Mouse (Mus musculus) neural tube, embryonic 15.5 days (tissue): ENCODE measurements around the gene Fcgrt. TPM values are rescaled to one million over a fixed set of nuclear protein-coding genes. Genes with fewer than 3 reads are reported as not detected.

Source experiments
- ATAC-seq: fragments of 200-750 bp; cut with Nextera tagmentation; 2 replicates; pipeline ENCODE4 v1.8.0; 2017; ENCODE audit warnings: mild to moderate bottlenecking, moderate TSS enrichment, moderate library complexity; ENCODE audit not compliant: low FRiP score
- H3K27ac ChIP-seq: fragments of 300-500 bp; sonication (generic); replicated peaks from 2 replicates; pipeline ENCODE4 v1.5.1; 2015; ENCODE audit warnings: mild to moderate bottlenecking, inconsistent platforms
- H3K27me3 ChIP-seq: fragments of 300-500 bp; sonication (generic); replicated peaks from 2 replicates; pipeline ENCODE4 v1.6.1; 2015; ENCODE audit warnings: inconsistent platforms
- H3K36me3 ChIP-seq: fragments of 300-500 bp; sonication (generic); 2 replicates; pipeline ENCODE4 v1.6.1; 2015; ENCODE audit warnings: inconsistent platforms
- H3K4me1 ChIP-seq: fragments of 300-500 bp; sonication (generic); 2 replicates; pipeline ENCODE4 v1.6.1; 2015; ENCODE audit warnings: inconsistent platforms
- H3K4me2 ChIP-seq: fragments of 300-500 bp; sonication (generic); 2 replicates; pipeline ENCODE4 v1.6.1; 2015; ENCODE audit warnings: inconsistent platforms, mild to moderate bottlenecking, moderate library complexity
- H3K4me3 ChIP-seq: fragments of 300-500 bp; sonication (generic); replicated peaks from 2 replicates; pipeline ENCODE4 v1.5.1; 2015; ENCODE audit warnings: mild to moderate bottlenecking, inconsistent platforms
- H3K9ac ChIP-seq: fragments of 300-500 bp; sonication (generic); replicated peaks from 2 replicates; pipeline ENCODE4 v1.6.1; 2015; ENCODE audit warnings: mild to moderate bottlenecking, inconsistent platforms
- H3K9me3 ChIP-seq: fragments of 300-500 bp; sonication (generic); replicated peaks from 2 replicates; pipeline ENCODE4 v1.6.1; 2016; ENCODE audit warnings: inconsistent platforms
- WGBS: fragments of 180-500 bp; shearing (Covaris S2); methylation state at CpG from one replicate; pipeline ENCODE4 v1.1.7; 2015; ENCODE audit warnings: mixed read lengths; 5-methylcytosine and 5-hydroxymethylcytosine counted together
- polyA plus RNA-seq: library from polyadenylated mRNA; unstranded; fragments of >200 nt; fragmentation: Nextera tagmentation; extraction: Ambion mirVana; gene quantifications from 2 replicates; pipeline ENCODE4 v1.2.1, GENCODE M21; 2015

The Fcgrt gene
- polyA plus RNA-seq, 1 experiment from 2014 or later: 33.8 TPM

- H3K4me1 ChIP-seq: peaks cover 2% of the 10 kb centered on the region; the same call in 1 of the 2 replicates
- WGBS: 90% methylated on average over 3 of the region's 3 CpGs
These were observed 37.7 kb upstream of the Fcgrt start for GRCm38 (mm10) chr7:45141319-45141718.

DNA sequence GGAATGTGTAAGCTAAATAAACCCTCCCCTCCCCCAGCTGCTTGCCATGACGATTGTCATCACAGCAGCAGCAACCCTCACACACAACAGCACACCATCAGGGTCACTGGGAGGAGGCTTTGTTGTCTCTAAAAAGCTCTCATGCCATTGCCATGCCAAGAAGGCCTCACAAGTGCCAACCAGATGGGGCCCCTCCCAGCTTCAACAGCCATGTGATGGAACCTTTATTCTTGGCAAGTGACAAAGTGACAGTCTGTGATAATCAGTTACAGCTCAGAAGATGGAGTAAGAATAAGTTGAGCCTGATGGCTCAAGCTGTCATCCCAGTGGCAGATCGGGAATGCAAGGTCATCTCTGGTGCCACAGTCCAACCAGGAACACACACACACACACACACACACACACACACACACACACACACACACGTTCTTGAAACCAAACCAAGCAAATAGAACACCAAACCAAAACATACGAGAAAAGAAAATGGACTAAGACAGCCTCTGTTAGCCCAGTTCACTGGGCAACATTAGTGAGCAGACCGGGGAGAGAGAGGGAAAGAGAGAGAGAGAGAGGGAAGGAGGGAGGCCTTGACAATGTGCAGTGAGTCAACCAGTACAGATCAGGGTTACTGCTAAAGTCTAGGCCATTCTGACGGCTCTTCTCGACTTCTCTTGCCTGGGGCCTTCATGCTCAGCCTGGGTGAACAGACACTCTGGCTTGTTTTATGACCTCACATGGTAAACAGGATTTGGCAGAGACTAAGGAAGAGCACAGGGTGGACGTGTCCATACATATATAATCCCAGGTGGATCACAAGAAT, 36.5 kb upstream of the Fcgrt start:
- Histone ChIP-seq H3K27ac (no peak overlapping the region), H3K4me1 (peaks cover 11% of the 10 kb centered on the region), H3K9ac (no peak overlapping the region), H3K36me3 (0 out of 2 replicates have a peak, but pooled peaks cover 3% of the 10 kb centered on the region), H3K9me3 (no peaks in the 10 kb centered on the region), H3K4me3 (no peak overlapping the region), H3K4me2 (no peak overlapping the region), H3K27me3 (peaks cover 5% of the 10 kb centered on the region; the same call in 1 of the 2 replicates)
- 74% methylated on average over 8 of the region's 8 CpGs for WGBS
- ATAC-seq: no peak

More at GRCm38 (mm10) chr7:45141319-45141718, 37.7 kb upstream of the Fcgrt start:
- no peak for ATAC-seq
- Histone ChIP-seq H3K27me3 (peaks cover 5% of the 10 kb centered on the region; the same call in 1 of the 2 replicates), H3K27ac (no peak overlapping the region), H3K9me3 (no peaks in the 10 kb centered on the region), H3K36me3 (0 out of 2 replicates have a peak, but pooled peaks cover 3% of the 10 kb centered on the region), H3K9ac (no peak overlapping the region), H3K4me2 (no peak overlapping the region), H3K4me3 (no peak overlapping the region)

GRCm38 (mm10) chr7:45138403-45138802, 34.8 kb upstream of the Fcgrt start:
- Histone ChIP-seq H3K4me2 (no peak overlapping the region), H3K9ac (no peak overlapping the region), H3K27ac (no peak overlapping the region), H3K4me1 (peaks cover 11% of the 10 kb centered on the region), H3K36me3 (no peaks in the 10 kb centered on the region), H3K4me3 (no peak overlapping the region), H3K27me3 (peaks cover 14% of the 10 kb centered on the region; the same call in 1 of the 2 replicates), H3K9me3 (no peaks in the 10 kb centered on the region)
- ATAC-seq: no peak
- 89% methylated on average over 1 of the region's 1 CpGs for WGBS

DNA sequence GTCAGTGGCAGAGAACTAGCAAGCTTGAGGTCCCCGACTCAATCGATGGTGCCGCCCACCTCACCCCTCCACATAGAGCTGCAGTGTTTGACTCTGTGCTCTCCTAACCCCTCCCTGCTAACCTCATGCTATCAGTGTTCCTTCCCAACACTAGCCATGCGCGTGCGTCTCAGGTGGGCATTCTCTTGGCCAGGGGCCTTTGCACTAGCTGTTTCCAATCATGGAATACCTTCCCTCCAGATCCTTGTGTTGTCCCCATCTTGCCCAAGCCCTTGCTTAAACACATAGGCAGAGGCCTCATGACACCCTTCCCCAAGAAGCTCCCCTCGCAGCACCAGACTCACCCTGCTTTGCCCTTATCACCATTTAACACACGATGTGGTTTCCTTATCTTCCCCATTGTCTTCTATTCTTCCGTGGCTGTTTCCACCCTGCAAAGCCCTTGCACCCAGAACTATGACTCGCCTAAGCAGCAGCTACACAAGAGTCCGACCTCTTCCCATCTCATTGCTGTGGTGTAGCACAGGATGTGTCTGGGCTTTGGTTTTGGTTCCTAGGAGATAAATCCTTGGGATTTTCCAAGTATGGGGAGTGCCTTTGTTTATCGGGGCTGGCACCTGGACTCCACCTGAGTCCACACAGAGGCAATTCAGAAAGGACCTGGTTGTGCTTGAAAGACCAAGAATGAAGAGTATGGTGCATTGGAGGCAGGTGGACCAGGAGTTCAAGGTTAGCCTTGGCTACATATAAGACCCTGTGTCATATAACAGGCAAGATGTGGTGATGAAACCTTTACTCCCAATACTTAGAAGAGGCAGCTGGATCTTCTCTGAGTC, 33.7 kb upstream of the Fcgrt start:
- no peak for ATAC-seq
- peaks cover 11% of the 10 kb centered on the region for H3K4me1 ChIP-seq
- H3K9me3 ChIP-seq: no peaks in the 10 kb centered on the region
- H3K4me3 ChIP-seq: no peak overlapping the region
- no peaks in the 10 kb centered on the region for H3K36me3 ChIP-seq
- H3K4me2 ChIP-seq: no peak overlapping the region
- 84% methylated on average over 12 of the region's 12 CpGs for WGBS
- H3K27me3 ChIP-seq: peaks cover 14% of the 10 kb centered on the region; the same call in 1 of the 2 replicates
- H3K9ac ChIP-seq: no peak overlapping the region
- H3K27ac ChIP-seq: no peak overlapping the region

DNA sequence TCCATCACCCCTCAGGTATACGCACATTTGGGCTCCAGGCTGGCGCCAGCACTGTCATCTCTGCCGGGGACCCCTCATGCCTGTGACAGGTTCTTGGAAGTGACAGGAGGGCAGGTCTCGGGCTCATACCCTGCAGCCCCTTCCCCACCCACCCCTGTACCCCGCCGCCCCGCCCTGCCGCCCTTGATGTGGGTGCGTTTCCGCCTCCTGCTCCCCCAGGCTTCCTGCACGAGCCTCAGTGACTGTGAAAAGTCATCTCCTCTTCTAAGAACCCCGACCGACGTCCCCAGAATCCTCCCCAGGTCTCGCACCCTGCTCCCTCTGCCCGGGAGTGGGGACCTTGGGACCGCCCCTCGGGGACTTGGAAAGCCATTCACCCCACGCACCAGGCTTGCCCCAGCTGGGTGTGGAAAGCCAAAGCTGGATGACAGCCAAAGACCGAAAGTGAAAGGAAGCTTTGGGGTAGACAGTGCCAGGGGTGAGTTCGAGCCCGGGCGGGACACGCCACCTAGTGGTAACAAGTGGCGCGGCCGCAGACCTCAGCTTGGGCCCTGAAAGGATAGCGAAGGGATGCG, 32.4 kb upstream of the Fcgrt start, which contains the start of the genes Gm45713 and Flt3l:
Gm45713 (minus strand) TSS at position 239 of the 575 bp plus-strand sequence.
Flt3l (minus strand) TSS at position 440 of the 575 bp plus-strand sequence.
- Histone ChIP-seq H3K4me1 (peaks cover 11% of the 10 kb centered on the region), H3K36me3 (no peaks in the 10 kb centered on the region), H3K9ac (peak within 1 kb of the TSS; percentile 61), H3K27me3 (peaks cover 14% of the 10 kb centered on the region; the same call in 1 of the 2 replicates), H3K4me2 (peak within 1 kb of the TSS; percentile 83), H3K4me3 (peak within 1 kb of the TSS; percentile 52), H3K27ac (peak within 1 kb of the TSS; percentile 56; the same call in 1 of the 2 replicates), H3K9me3 (no peaks in the 10 kb centered on the region)
- ATAC-seq: peak; percentile 85
- WGBS: 4% methylated on average over 29 of the region's 29 CpGs

DNA sequence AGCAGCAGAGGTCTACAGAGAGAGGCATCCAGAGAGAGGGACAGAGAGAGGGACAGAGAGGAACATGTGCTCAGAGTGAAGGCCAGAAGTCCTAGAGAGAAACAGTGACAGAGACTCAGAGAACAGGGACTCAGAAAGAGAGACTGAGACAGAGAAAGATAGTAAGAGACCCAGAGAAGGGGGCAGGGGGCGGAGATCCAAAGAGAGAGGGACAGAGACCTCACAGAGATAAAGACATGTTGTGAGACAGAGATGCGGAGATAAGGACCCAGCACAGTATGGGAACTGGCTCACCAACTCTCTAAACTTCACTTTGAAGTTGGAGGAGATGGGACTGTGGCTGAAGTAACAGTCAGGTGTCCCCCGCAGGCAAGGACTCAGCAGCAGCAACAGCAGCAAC, 31.7 kb upstream of the Fcgrt start:
- Histone ChIP-seq H3K9me3 (no peaks in the 10 kb centered on the region), H3K4me3 (peak overlapping the region; percentile 52), H3K27ac (no peak overlapping the region), H3K4me2 (peak overlapping the region; percentile 83), H3K9ac (no peak overlapping the region), H3K27me3 (peaks cover 14% of the 10 kb centered on the region; the same call in 1 of the 2 replicates), H3K4me1 (peaks cover 11% of the 10 kb centered on the region), H3K36me3 (no peaks in the 10 kb centered on the region)
- ATAC-seq: no peak
- 76% methylated on average over 3 of the region's 3 CpGs for WGBS

DNA sequence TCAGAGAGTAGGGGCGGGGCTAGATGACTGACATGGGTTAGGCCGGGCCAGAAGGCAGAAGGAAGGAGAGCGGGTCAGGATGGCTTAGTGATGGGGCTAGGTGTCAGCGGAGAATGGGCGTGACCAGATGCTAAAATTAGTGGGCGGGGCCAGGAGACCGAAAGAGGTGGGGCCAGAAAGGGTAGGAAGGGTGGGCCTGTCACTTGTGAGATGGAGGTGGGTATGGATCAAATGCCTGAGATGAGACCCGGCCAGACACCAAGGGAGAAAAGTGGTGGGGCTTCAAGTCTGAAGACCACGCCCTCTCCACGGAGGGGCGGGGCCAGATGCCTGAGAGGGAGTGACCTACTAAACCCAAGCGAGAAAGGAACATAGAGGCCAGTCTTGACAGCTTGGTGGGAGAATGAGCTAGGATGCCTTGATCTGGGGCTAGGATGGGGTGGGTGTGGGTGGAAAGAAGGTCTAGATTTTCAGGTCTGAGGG, 30.9 kb upstream of the Fcgrt start:
- Histone ChIP-seq H3K27ac (no peak overlapping the region), H3K27me3 (peaks cover 14% of the 10 kb centered on the region; the same call in 1 of the 2 replicates), H3K4me1 (peaks cover 14% of the 10 kb centered on the region), H3K9me3 (no peaks in the 10 kb centered on the region), H3K9ac (no peak overlapping the region), H3K4me3 (no peak overlapping the region), H3K4me2 (no peak overlapping the region), H3K36me3 (no peaks in the 10 kb centered on the region)
- no peak for ATAC-seq
- WGBS: 13% methylated on average over 12 of the region's 12 CpGs

GRCm38 (mm10) chr7:45133446-45134159, 30.0 kb upstream of the Fcgrt start:
- Histone ChIP-seq H3K4me2 (no peak overlapping the region), H3K36me3 (no peaks in the 10 kb centered on the region), H3K4me1 (peaks cover 20% of the 10 kb centered on the region), H3K9ac (no peak overlapping the region), H3K4me3 (no peak overlapping the region), H3K27me3 (peaks cover 14% of the 10 kb centered on the region; the same call in 1 of the 2 replicates), H3K27ac (no peak overlapping the region), H3K9me3 (no peaks in the 10 kb centered on the region)
- 80% methylated on average over 8 of the region's 8 CpGs for WGBS
- ATAC-seq: no peak

DNA sequence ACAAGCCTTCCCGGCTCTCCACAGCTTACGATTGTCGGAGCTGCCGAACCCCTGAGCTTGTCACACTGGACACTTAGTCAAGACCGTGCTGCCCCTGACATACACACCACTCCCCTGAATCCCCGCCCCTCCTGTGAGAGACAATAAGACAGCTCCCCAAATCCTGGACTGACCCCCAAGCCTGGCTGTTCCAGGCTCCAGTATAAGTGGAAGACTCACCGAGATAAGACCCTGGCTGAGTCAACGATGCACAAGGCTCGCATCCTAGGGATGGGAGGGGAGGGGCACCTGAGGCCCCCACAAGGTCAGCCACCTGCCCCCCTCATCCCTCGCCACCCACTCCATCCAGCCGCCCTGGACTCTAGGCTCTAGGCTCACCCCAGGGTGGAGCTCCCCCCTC, 28.2 kb upstream of the Fcgrt start:
- peaks cover 5% of the 10 kb centered on the region for H3K36me3 ChIP-seq
- no peak for ATAC-seq
- 86% methylated on average over 11 of the region's 11 CpGs for WGBS

GRCm38 (mm10) chr7:45129776-45130512, 26.3 kb upstream of the Fcgrt start:
- Histone ChIP-seq H3K4me3 (peak overlapping the region; percentile 80; the same call in 1 of the 2 replicates), H3K27me3 (0 out of 2 replicates have a peak, but pooled peaks cover 9% of the 10 kb centered on the region), H3K9ac (no peak overlapping the region), H3K4me2 (peak overlapping the region; percentile 67), H3K27ac (peak overlapping the region; percentile 95), H3K4me1 (peaks cover 39% of the 10 kb centered on the region), H3K36me3 (peaks cover 24% of the 10 kb centered on the region), H3K9me3 (no peaks in the 10 kb centered on the region)
- ATAC-seq: no peak
- WGBS: 49% methylated on average over 15 of the region's 15 CpGs

More for the DNA sequence above, 28.2 kb upstream of the Fcgrt start:
- Histone ChIP-seq H3K4me1 (peaks cover 30% of the 10 kb centered on the region), H3K27me3 (0 out of 2 replicates have a peak, but pooled peaks cover 9% of the 10 kb centered on the region), H3K4me2 (no peak overlapping the region), H3K9ac (no peak overlapping the region), H3K9me3 (no peaks in the 10 kb centered on the region), H3K4me3 (no peak overlapping the region), H3K27ac (no peak overlapping the region)
